Mouse (Mus musculus): ENCODE data around the gene Slc25a31. TPM values are rescaled to one million over a fixed set of nuclear protein-coding genes. Genes with fewer than 3 reads are reported as not detected.

Slc25a31 gene
- polyA plus RNA-seq, 1 experiment from 2014 or later, result 0.59 TPM

- H3K4me3 ChIP-seq (replicated peaks; ENCODE audit: low read length), result no peak overlapping the region
- no peak for ATAC-seq (ENCODE audit: low FRiP score)
- DNase-seq (ENCODE audit: low spot score), result no peak
Observed at GRCm38 (mm10) chr3:40682404-40682803, 26.3 kb upstream of the Slc25a31 start.

GRCm38 (mm10) chr3:40683171-40683570 lies 25.5 kb upstream of the Slc25a31 start:
- no peak overlapping the region for H3K4me2 ChIP-seq (replicated peaks)
- no peaks in the 10 kb centered on the region for H3K36me3 ChIP-seq (replicated peaks; ENCODE audit: control insufficient read depth, insufficient read depth)
- H3K4me1 ChIP-seq (replicated peaks; ENCODE audit: control insufficient read depth, insufficient read depth, low read length), result peaks cover 10% of the 10 kb centered on the region; the same call in 1 of the 2 replicates
- no peak overlapping the region for H3K27ac ChIP-seq
- ATAC-seq (ENCODE audit: low FRiP score), result no peak
- no peak overlapping the region for H3K9ac ChIP-seq
- 84% methylated on average over 18 of the region's 18 CpGs for WGBS
- DNase-seq (ENCODE audit: low spot score), result no peak
- H3K27me3 ChIP-seq (ENCODE audit: control insufficient read depth, insufficient read depth, low read length), result no peaks in the 10 kb centered on the region
- no peak overlapping the region for H3K4me3 ChIP-seq (replicated peaks; ENCODE audit: low read length)
- no peaks in the 10 kb centered on the region for H3K9me3 ChIP-seq (ENCODE audit: control insufficient read depth, low read length)

More at GRCm38 (mm10) chr3:40682404-40682803, 26.3 kb upstream of the Slc25a31 start:
- Histone ChIP-seq H3K36me3 (replicated peaks; ENCODE audit: control insufficient read depth, insufficient read depth) (no peaks in the 10 kb centered on the region), H3K4me1 (replicated peaks; ENCODE audit: control insufficient read depth, insufficient read depth, low read length) (peaks cover 10% of the 10 kb centered on the region; the same call in 1 of the 2 replicates), H3K9me3 (ENCODE audit: control insufficient read depth, low read length) (no peaks in the 10 kb centered on the region), H3K27me3 (ENCODE audit: control insufficient read depth, insufficient read depth, low read length) (no peaks in the 10 kb centered on the region), H3K9ac (no peak overlapping the region), H3K27ac (no peak overlapping the region), H3K4me2 (replicated peaks) (no peak overlapping the region)
- WGBS, result 30% methylated on average over 11 of the region's 11 CpGs

- 4% methylated on average over 3 of the region's 3 CpGs for WGBS
- Histone ChIP-seq H3K4me3 (replicated peaks; ENCODE audit: low read length) (no peak overlapping the region), H3K36me3 (replicated peaks; ENCODE audit: control insufficient read depth, insufficient read depth) (no peaks in the 10 kb centered on the region), H3K9me3 (ENCODE audit: control insufficient read depth, low read length) (no peaks in the 10 kb centered on the region), H3K4me2 (replicated peaks) (no peak overlapping the region), H3K9ac (no peak overlapping the region), H3K27ac (no peak overlapping the region; the same call in 1 of the 2 replicates), H3K27me3 (ENCODE audit: control insufficient read depth, insufficient read depth, low read length) (no peaks in the 10 kb centered on the region), H3K4me1 (replicated peaks; ENCODE audit: control insufficient read depth, insufficient read depth, low read length) (peaks cover 10% of the 10 kb centered on the region; the same call in 1 of the 2 replicates)
- DNase-seq (ENCODE audit: low spot score) (peak; percentile 71), ATAC-seq (ENCODE audit: low FRiP score) (peak; percentile 77)
Observed at GRCm38 (mm10) chr3:40685855-40686515, 22.7 kb upstream of the Slc25a31 start.

GRCm38 (mm10) chr3:40686836-40687235 lies 21.8 kb upstream of the Slc25a31 start:
- no peak overlapping the region for H3K9ac ChIP-seq
- ATAC-seq (ENCODE audit: low FRiP score), result peak; percentile 68; the same call in 1 of the 2 replicates
- no peaks in the 10 kb centered on the region for H3K9me3 ChIP-seq (ENCODE audit: control insufficient read depth, low read length)
- no peak overlapping the region for H3K4me3 ChIP-seq (replicated peaks; ENCODE audit: low read length)
- no peak overlapping the region for H3K4me2 ChIP-seq (replicated peaks)
- no peak overlapping the region for H3K27ac ChIP-seq
- no peaks in the 10 kb centered on the region for H3K27me3 ChIP-seq (ENCODE audit: control insufficient read depth, insufficient read depth, low read length)
- 10% methylated on average over 9 of the region's 9 CpGs for WGBS
- DNase-seq (ENCODE audit: low spot score), result no peak
- H3K36me3 ChIP-seq (replicated peaks; ENCODE audit: control insufficient read depth, insufficient read depth), result no peaks in the 10 kb centered on the region
- peaks cover 10% of the 10 kb centered on the region; the same call in 1 of the 2 replicates for H3K4me1 ChIP-seq (replicated peaks; ENCODE audit: control insufficient read depth, insufficient read depth, low read length)

GRCm38 (mm10) chr3:40687588-40687987 lies 21.1 kb upstream of the Slc25a31 start:
- no peaks in the 10 kb centered on the region for H3K36me3 ChIP-seq (replicated peaks; ENCODE audit: control insufficient read depth, insufficient read depth)
- no peak for DNase-seq (ENCODE audit: low spot score)
- no peaks in the 10 kb centered on the region for H3K27me3 ChIP-seq (ENCODE audit: control insufficient read depth, insufficient read depth, low read length)
- no peak overlapping the region for H3K9ac ChIP-seq
- no peak overlapping the region for H3K27ac ChIP-seq
- H3K9me3 ChIP-seq (ENCODE audit: control insufficient read depth, low read length), result no peaks in the 10 kb centered on the region
- H3K4me1 ChIP-seq (replicated peaks; ENCODE audit: control insufficient read depth, insufficient read depth, low read length), result peaks cover 10% of the 10 kb centered on the region; the same call in 1 of the 2 replicates
- no peak overlapping the region for H3K4me2 ChIP-seq (replicated peaks)
- 48% methylated on average over 3 of the region's 3 CpGs for WGBS
- H3K4me3 ChIP-seq (replicated peaks; ENCODE audit: low read length), result no peak overlapping the region
- no peak for ATAC-seq (ENCODE audit: low FRiP score)

- WGBS, result 80% methylated on average over 6 of the region's 6 CpGs
- no peaks in the 10 kb centered on the region for H3K9me3 ChIP-seq (ENCODE audit: control insufficient read depth, low read length)
- H3K9ac ChIP-seq, result no peak overlapping the region
- H3K4me2 ChIP-seq (replicated peaks), result no peak overlapping the region
- no peak overlapping the region for H3K27ac ChIP-seq
- H3K4me3 ChIP-seq (replicated peaks; ENCODE audit: low read length), result no peak overlapping the region
- H3K4me1 ChIP-seq (replicated peaks; ENCODE audit: control insufficient read depth, insufficient read depth, low read length), result peaks cover 7% of the 10 kb centered on the region; the same call in 1 of the 2 replicates
- DNase-seq (ENCODE audit: low spot score) (no peak), ATAC-seq (ENCODE audit: low FRiP score) (no peak)
- H3K36me3 ChIP-seq (replicated peaks; ENCODE audit: control insufficient read depth, insufficient read depth), result 0 out of 2 replicates have a peak, but pooled peaks cover 7% of the 10 kb centered on the region
- no peaks in the 10 kb centered on the region for H3K27me3 ChIP-seq (ENCODE audit: control insufficient read depth, insufficient read depth, low read length)
Observed at GRCm38 (mm10) chr3:40691566-40691965, 17.1 kb upstream of the Slc25a31 start.

GRCm38 (mm10) chr3:40693435-40693834 lies 15.2 kb upstream of the Slc25a31 start:
- H3K4me3 ChIP-seq (replicated peaks; ENCODE audit: low read length), result no peak overlapping the region
- 87% methylated on average over 10 of the region's 10 CpGs for WGBS
- no peaks in the 10 kb centered on the region for H3K9me3 ChIP-seq (ENCODE audit: control insufficient read depth, low read length)
- no peak overlapping the region for H3K27ac ChIP-seq
- H3K9ac ChIP-seq, result no peak overlapping the region
- H3K4me2 ChIP-seq (replicated peaks), result no peak overlapping the region
- ATAC-seq (ENCODE audit: low FRiP score) (no peak), DNase-seq (ENCODE audit: low spot score) (no peak)
- peaks cover 19% of the 10 kb centered on the region; the same call in 1 of the 2 replicates for H3K36me3 ChIP-seq (replicated peaks; ENCODE audit: control insufficient read depth, insufficient read depth)
- H3K27me3 ChIP-seq (ENCODE audit: control insufficient read depth, insufficient read depth, low read length), result no peaks in the 10 kb centered on the region
- H3K4me1 ChIP-seq (replicated peaks; ENCODE audit: control insufficient read depth, insufficient read depth, low read length), result no peaks in the 10 kb centered on the region

- Histone ChIP-seq H3K9me3 (ENCODE audit: control insufficient read depth, low read length) (no peaks in the 10 kb centered on the region), H3K9ac (no peak overlapping the region), H3K4me3 (replicated peaks; ENCODE audit: low read length) (no peak overlapping the region), H3K27ac (no peak overlapping the region), H3K4me2 (replicated peaks) (no peak overlapping the region), H3K27me3 (ENCODE audit: control insufficient read depth, insufficient read depth, low read length) (no peaks in the 10 kb centered on the region), H3K36me3 (replicated peaks; ENCODE audit: control insufficient read depth, insufficient read depth) (peaks cover 24% of the 10 kb centered on the region; the same call in 1 of the 2 replicates), H3K4me1 (replicated peaks; ENCODE audit: control insufficient read depth, insufficient read depth, low read length) (no peaks in the 10 kb centered on the region)
- DNase-seq (ENCODE audit: low spot score) (no peak), ATAC-seq (ENCODE audit: low FRiP score) (no peak)
- WGBS, result 94% methylated on average over 7 of the region's 7 CpGs
Observed at GRCm38 (mm10) chr3:40693960-40694359, 14.7 kb upstream of the Slc25a31 start.

- H3K4me3 ChIP-seq (replicated peaks; ENCODE audit: low read length), result no peak overlapping the region
- no peaks in the 10 kb centered on the region for H3K27me3 ChIP-seq (ENCODE audit: control insufficient read depth, insufficient read depth, low read length)
- H3K4me1 ChIP-seq (replicated peaks; ENCODE audit: control insufficient read depth, insufficient read depth, low read length), result no peaks in the 10 kb centered on the region
- H3K36me3 ChIP-seq (replicated peaks; ENCODE audit: control insufficient read depth, insufficient read depth), result peaks cover 29% of the 10 kb centered on the region; the same call in 1 of the 2 replicates
- no peak overlapping the region for H3K27ac ChIP-seq
- no peak; the same call in 1 of the 2 replicates for ATAC-seq (ENCODE audit: low FRiP score)
- DNase-seq (ENCODE audit: low spot score), result no peak
- H3K4me2 ChIP-seq (replicated peaks), result no peak overlapping the region
- no peak overlapping the region for H3K9ac ChIP-seq
- WGBS, result 59% methylated on average over 2 of the region's 2 CpGs
- H3K9me3 ChIP-seq (ENCODE audit: control insufficient read depth, low read length), result no peaks in the 10 kb centered on the region
Observed at GRCm38 (mm10) chr3:40694438-40694837, 14.2 kb upstream of the Slc25a31 start.

Measured in hindbrain, embryonic 14.5 days (tissue).